Mouse (Mus musculus) lung, postnatal 4 days (tissue): Measurements from ENCODE around the gene Gm5415.
"Not testable (repeated sequence)": the region's sequence is repeated elsewhere in the genome, so short reads cannot be mapped to it uniquely, and the experiment has no call there.

Experiments
- DNase-seq, 2 experiments: peaks; one replicate each; pipeline ENCODE4 v3.0.0; 2021

Gene Gm5415

DNA sequence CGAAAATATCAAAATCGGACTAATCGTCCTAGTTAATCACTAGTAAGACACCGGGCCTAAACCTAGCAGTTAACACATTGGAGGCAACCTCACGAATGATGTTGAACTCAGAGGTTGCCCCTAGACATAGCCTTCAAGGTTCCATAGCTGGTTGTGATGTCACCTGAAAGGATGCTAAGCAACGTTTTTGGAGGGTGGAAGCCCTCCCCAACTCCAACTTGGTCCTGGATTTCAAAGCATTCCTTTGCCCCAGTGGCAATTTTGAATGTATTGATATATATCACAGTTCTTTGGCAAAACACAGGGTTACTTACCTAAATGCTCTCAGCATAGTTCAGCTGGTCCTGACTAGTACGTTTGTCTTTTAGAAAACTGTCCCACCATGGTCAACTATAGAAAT is at the start of gene Gm5415:
Gene Gm5415 (minus strand): TSS at position 101 of the 400 bp plus-strand sequence.
- DNase-seq: not testable (repeated sequence)

DNA sequence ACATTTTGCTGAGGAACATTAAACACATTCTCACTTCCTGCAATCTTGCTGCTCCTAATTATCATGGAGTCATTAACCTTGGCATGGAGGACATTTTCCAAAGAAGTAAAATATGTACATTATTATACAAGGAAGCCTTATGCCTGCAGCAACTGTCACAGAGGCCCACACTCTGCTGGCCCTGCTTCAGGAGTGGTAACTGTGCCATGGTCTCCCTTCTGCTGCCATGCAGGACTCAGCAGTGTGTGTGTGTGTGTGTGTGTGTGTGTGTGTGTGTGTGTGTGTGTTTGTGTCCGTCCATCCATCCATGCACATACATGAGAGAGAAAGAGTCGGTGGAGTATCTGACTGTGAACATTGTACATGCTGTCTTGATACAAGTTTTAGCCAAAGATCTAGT is 21.8 kb upstream of the Gm5415 start:
- no peak for DNase-seq

- DNase-seq: no peak
Measured at GRCm38 (mm10) chr1:32553925-32554324, 6.8 kb upstream of the Gm5415 start.

DNA sequence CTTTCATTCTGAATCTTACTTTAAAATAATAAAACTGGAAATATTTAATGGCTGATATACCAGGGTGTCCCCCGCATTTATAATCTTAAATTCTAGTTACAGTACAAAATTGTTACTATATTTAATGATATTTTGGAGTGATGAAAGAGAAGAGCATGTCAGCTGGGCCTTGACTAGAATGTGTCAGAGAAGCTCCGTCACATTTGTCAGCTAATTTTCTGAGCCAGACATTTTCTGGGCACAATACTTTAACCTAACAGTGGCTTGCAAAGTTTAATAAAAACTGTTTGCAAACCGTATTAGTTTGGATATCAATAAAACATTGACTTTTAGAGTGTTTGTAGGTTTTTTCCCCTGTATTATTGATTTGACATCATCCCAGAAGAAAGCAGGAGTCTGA is 6.4 kb upstream of the Gm5415 start:
- no peak for DNase-seq

DNA sequence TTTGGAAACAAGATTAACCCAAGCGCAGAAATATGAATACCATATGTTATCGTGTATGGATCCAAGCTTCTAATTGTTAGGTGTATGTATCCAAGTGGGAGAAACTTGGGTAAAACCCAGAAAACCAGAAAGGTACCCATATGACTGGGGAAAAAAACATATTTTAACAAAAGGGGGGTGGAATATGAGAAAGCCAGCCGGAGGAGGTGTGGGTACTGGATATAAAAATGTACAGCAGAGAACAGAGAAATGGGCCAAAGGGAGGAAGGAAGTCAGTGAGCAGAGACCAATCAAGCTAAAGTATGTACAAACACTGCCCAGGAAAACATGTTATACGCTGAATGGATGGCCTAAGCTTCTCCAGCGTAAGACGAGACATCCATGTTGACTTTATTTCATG is 43.7 kb downstream of the Gm5415 start:
- DNase-seq: no peak
